Mouse (Mus musculus) midbrain, embryonic 16.5 days (tissue): ENCODE data around the gene Jsrp1. TPM values are rescaled to one million over a fixed set of nuclear protein-coding genes. Genes with fewer than 3 reads are reported as not detected.

Source experiments
- ATAC-seq: fragments of 200-750 bp; cut with Nextera tagmentation; 2 replicates; pipeline ENCODE4 v1.8.0; 2017; ENCODE audit warnings: moderate TSS enrichment
- H3K27ac ChIP-seq: fragments of 300-500 bp; sonication (generic); 2 replicates; pipeline ENCODE4 v1.5.1; 2014; ENCODE audit warnings: mild to moderate bottlenecking, low read length, mixed read lengths
- H3K27me3 ChIP-seq: fragments of 300-500 bp; sonication (generic); 2 replicates; pipeline ENCODE4 v1.6.1; 2014; ENCODE audit warnings: low read depth, low read length, mixed read lengths; ENCODE audit not compliant: control insufficient read depth, insufficient read depth
- H3K36me3 ChIP-seq: fragments of 300-500 bp; sonication (generic); 2 replicates; pipeline ENCODE4 v1.6.1; 2014; ENCODE audit warnings: mild to moderate bottlenecking, low read length, moderate library complexity, mixed read lengths; ENCODE audit not compliant: control insufficient read depth, insufficient read depth
- H3K4me1 ChIP-seq: fragments of 300-500 bp; sonication (generic); 2 replicates; pipeline ENCODE4 v1.6.1; 2014; ENCODE audit warnings: mild to moderate bottlenecking, low read length, mixed read lengths; ENCODE audit not compliant: control insufficient read depth, insufficient read depth
- H3K4me2 ChIP-seq: fragments of 300-500 bp; sonication (generic); 2 replicates; pipeline ENCODE4 v1.6.1; 2014; ENCODE audit warnings: mild to moderate bottlenecking, low read length, mixed read lengths
- H3K4me3 ChIP-seq: fragments of 300-500 bp; sonication (generic); 2 replicates; pipeline ENCODE4 v1.5.1; 2014; ENCODE audit warnings: low read depth, mild to moderate bottlenecking, low read length, moderate library complexity, mixed read lengths
- H3K9ac ChIP-seq: fragments of 300-500 bp; sonication (generic); 2 replicates; pipeline ENCODE4 v1.6.1; 2014; ENCODE audit warnings: low read depth, low read length, mixed read lengths
- H3K9me3 ChIP-seq: fragments of 300-500 bp; sonication (generic); replicated peaks from 2 replicates; pipeline ENCODE4 v1.6.1; 2014; ENCODE audit warnings: mild to moderate bottlenecking, low read length, mixed read lengths; ENCODE audit not compliant: control insufficient read depth, poor library complexity, severe bottlenecking
- WGBS: fragments of 180-500 bp; shearing (Covaris S2); extraction: QIAGEN DNeasy Blood & Tissue Kit; methylation state at CpG from one replicate; pipeline ENCODE4 v1.1.7; 2014; 5-methylcytosine and 5-hydroxymethylcytosine counted together
- polyA plus RNA-seq: library from polyadenylated mRNA; unstranded; fragments of >200 nt; fragmentation: Nextera tagmentation; extraction: Ambion mirVana; gene quantifications from 2 replicates; pipeline ENCODE4 v1.2.1, GENCODE M21; 2015

Jsrp1 gene
- polyA plus RNA-seq, 1 experiment from 2014 or later = 0.39 TPM

GRCm38 (mm10) chr10:80827063-80827869 is 14.0 kb upstream of the Jsrp1 start:
- WGBS = 8% methylated on average over 28 of the region's 29 CpGs
- Histone ChIP-seq H3K27ac (peak overlapping the region; percentile 94), H3K9ac (peak overlapping the region; percentile 92), H3K9me3 (no peaks in the 10 kb centered on the region), H3K27me3 (no peaks in the 10 kb centered on the region), H3K4me3 (peak overlapping the region; percentile 85), H3K36me3 (peaks cover 10% of the 10 kb centered on the region), H3K4me2 (peak overlapping the region; percentile 91), H3K4me1 (peaks cover 20% of the 10 kb centered on the region)
- ATAC-seq = no peak

- peak within 1 kb of the TSS; percentile 92 for H3K9ac ChIP-seq
- WGBS = under 1% methylated on average over 77 of the region's 82 CpGs
- peak; percentile 97 for ATAC-seq
These were observed 13.1 kb upstream of the Jsrp1 start, which contains the start of gene Oaz1 for GRCm38 (mm10) chr10:80826151-80827062. Gene Oaz1, plus strand, starts transcription at chr10:80826656.

GRCm38 (mm10) chr10:80824827-80825226 is 11.5 kb upstream of the Jsrp1 start:
- H3K4me2 ChIP-seq = no peak overlapping the region
- ATAC-seq = no peak
- peaks cover 20% of the 10 kb centered on the region for H3K4me1 ChIP-seq
- H3K9ac ChIP-seq = no peak overlapping the region
- H3K4me3 ChIP-seq = no peak overlapping the region
- H3K27ac ChIP-seq = no peak overlapping the region
- H3K27me3 ChIP-seq = no peaks in the 10 kb centered on the region
- WGBS = 79% methylated on average over 2 of the region's 2 CpGs
- peaks cover 7% of the 10 kb centered on the region for H3K36me3 ChIP-seq
- no peaks in the 10 kb centered on the region for H3K9me3 ChIP-seq

More at GRCm38 (mm10) chr10:80826151-80827062, 13.1 kb upstream of the Jsrp1 start, which contains the start of gene Oaz1:
- Histone ChIP-seq H3K9me3 (no peaks in the 10 kb centered on the region), H3K4me1 (peaks cover 20% of the 10 kb centered on the region), H3K4me3 (peak within 1 kb of the TSS; percentile 85), H3K4me2 (peak within 1 kb of the TSS; percentile 91), H3K36me3 (peaks cover 10% of the 10 kb centered on the region), H3K27ac (peak within 1 kb of the TSS; percentile 94), H3K27me3 (no peaks in the 10 kb centered on the region)

- Histone ChIP-seq H3K27me3 (no peaks in the 10 kb centered on the region), H3K4me3 (no peak overlapping the region), H3K27ac (no peak overlapping the region), H3K4me1 (peaks cover 14% of the 10 kb centered on the region), H3K9ac (no peak overlapping the region), H3K9me3 (no peaks in the 10 kb centered on the region), H3K36me3 (no peaks in the 10 kb centered on the region), H3K4me2 (no peak overlapping the region)
- 69% methylated on average over 8 of the region's 8 CpGs for WGBS
- no peak for ATAC-seq
These were observed 10.7 kb upstream of the Jsrp1 start for GRCm38 (mm10) chr10:80823847-80824643.

- Histone ChIP-seq H3K9ac (no peak overlapping the region), H3K27me3 (no peaks in the 10 kb centered on the region), H3K9me3 (no peaks in the 10 kb centered on the region), H3K4me3 (no peak overlapping the region), H3K4me1 (peaks cover 10% of the 10 kb centered on the region), H3K27ac (no peak overlapping the region), H3K4me2 (no peak overlapping the region), H3K36me3 (no peaks in the 10 kb centered on the region)
- 78% methylated on average over 1 of the region's 1 CpGs for WGBS
- ATAC-seq = no peak
These were observed 10.0 kb upstream of the Jsrp1 start for GRCm38 (mm10) chr10:80823316-80823715.

GRCm38 (mm10) chr10:80822528-80822927 is 9.2 kb upstream of the Jsrp1 start:
- H3K9me3 ChIP-seq = no peaks in the 10 kb centered on the region
- no peak overlapping the region for H3K4me2 ChIP-seq
- H3K4me3 ChIP-seq = no peak overlapping the region
- WGBS = 89% methylated on average over 5 of the region's 5 CpGs
- no peak overlapping the region for H3K9ac ChIP-seq
- ATAC-seq = no peak
- H3K4me1 ChIP-seq = peaks cover 2% of the 10 kb centered on the region
- H3K36me3 ChIP-seq = no peaks in the 10 kb centered on the region
- H3K27me3 ChIP-seq = no peaks in the 10 kb centered on the region
- no peak overlapping the region for H3K27ac ChIP-seq

GRCm38 (mm10) chr10:80821991-80822390 is 8.7 kb upstream of the Jsrp1 start:
- Histone ChIP-seq H3K4me1 (no peaks in the 10 kb centered on the region), H3K4me2 (no peak overlapping the region), H3K4me3 (no peak overlapping the region), H3K27ac (no peak overlapping the region), H3K9ac (no peak overlapping the region), H3K36me3 (no peaks in the 10 kb centered on the region), H3K9me3 (no peaks in the 10 kb centered on the region), H3K27me3 (no peaks in the 10 kb centered on the region)
- no peak for ATAC-seq
- 41% methylated on average over 2 of the region's 2 CpGs for WGBS

GRCm38 (mm10) chr10:80819406-80819805 is 6.1 kb upstream of the Jsrp1 start:
- no peak overlapping the region for H3K4me2 ChIP-seq
- 61% methylated on average over 3 of the region's 3 CpGs for WGBS
- no peak overlapping the region for H3K9ac ChIP-seq
- no peak overlapping the region for H3K4me3 ChIP-seq
- no peaks in the 10 kb centered on the region for H3K27me3 ChIP-seq
- ATAC-seq = no peak
- no peaks in the 10 kb centered on the region for H3K4me1 ChIP-seq
- H3K9me3 ChIP-seq = no peaks in the 10 kb centered on the region
- H3K36me3 ChIP-seq = no peaks in the 10 kb centered on the region
- no peak overlapping the region for H3K27ac ChIP-seq
